Mouse (Mus musculus) brain, embryonic 14.5 days (tissue): ENCODE results near the gene Slc35g3. TPM values are rescaled to one million over a fixed set of nuclear protein-coding genes. Genes with fewer than 3 reads are reported as not detected.

Experiments
- DNase-seq: peaks from one replicate; pipeline ENCODE4 v3.0.0-alpha.2; 2011; ENCODE audit warnings: low read depth
- CTCF ChIP-seq: fragments of 200-500 bp; IDR thresholded peaks from 2 replicates; pipeline ENCODE4 v1.5.1; 2012; ENCODE audit warnings: inconsistent platforms, mild to moderate bottlenecking, moderate library complexity, borderline replicate concordance; ENCODE audit not compliant: insufficient read depth, insufficient read length; ENCODE audit errors: extremely low read depth
- POLR2A ChIP-seq: fragments of 200-500 bp; IDR thresholded peaks from 2 replicates; pipeline ENCODE4 v1.6.1; 2012; ENCODE audit warnings: mild to moderate bottlenecking, inconsistent platforms, borderline replicate concordance; ENCODE audit not compliant: poor library complexity, insufficient read depth, insufficient read length, severe bottlenecking; ENCODE audit errors: extremely low read depth
- polyA plus RNA-seq: library from polyadenylated mRNA; depleted of rRNA; stranded (reverse); fragments of >200 nt; gene quantifications from 2 replicates; pipeline ENCODE4 v1.2.3, GENCODE M21; 2012; rRNA removed

The Slc35g3 gene
- 0.68 and 1.1 TPM in 2 replicates for polyA plus RNA-seq

GRCm38 (mm10) chr11:69761868-69762267 is at the start of gene Slc35g3:
Gene Slc35g3 (minus strand): TSS chr11:69761968.
- DNase-seq: no peak
- no peak for TF ChIP-seq POLR2A

GRCm38 (mm10) chr11:69810280-69810679 is 48.5 kb upstream of the Slc35g3 start:
- no peak for TF ChIP-seq POLR2A
- TF ChIP-seq CTCF: no peak
- no peak for DNase-seq

- no peak for TF ChIP-seq POLR2A
- no peak for TF ChIP-seq CTCF
- DNase-seq: no peak
These were observed 45.9 kb upstream of the Slc35g3 start for GRCm38 (mm10) chr11:69807641-69808040.

GRCm38 (mm10) chr11:69806378-69806777 is 44.6 kb upstream of the Slc35g3 start:
- DNase-seq: no peak
- TF ChIP-seq CTCF (no peak), POLR2A (no peak)

GRCm38 (mm10) chr11:69804972-69805909 is 43.5 kb upstream of the Slc35g3 start, which contains the start of gene Tmem102:
Gene Tmem102 (minus strand): TSS chr11:69805624.
- no peak for DNase-seq
- TF ChIP-seq CTCF: no peak
- no peak for TF ChIP-seq POLR2A

- DNase-seq: peak; percentile 14
- TF ChIP-seq CTCF (no peak), POLR2A (no peak)
These were observed 42.8 kb upstream of the Slc35g3 start for GRCm38 (mm10) chr11:69804652-69804940.

- DNase-seq: peak; percentile 84
- TF ChIP-seq POLR2A (no peak), CTCF (peak; percentile 56)
These were observed 42.3 kb upstream of the Slc35g3 start for GRCm38 (mm10) chr11:69803786-69804651.

GRCm38 (mm10) chr11:69803328-69803727 is 41.6 kb upstream of the Slc35g3 start:
- no peak for DNase-seq
- TF ChIP-seq POLR2A: no peak
- no peak for TF ChIP-seq CTCF

- peak; percentile 91 for DNase-seq
- no peak for TF ChIP-seq CTCF
- 0 out of 2 replicates have a peak, but pooled peaks have one; percentile 27 for TF ChIP-seq POLR2A
These were observed 40.9 kb upstream of the Slc35g3 start for GRCm38 (mm10) chr11:69802648-69803105.

GRCm38 (mm10) chr11:69801379-69801977 is 39.7 kb upstream of the Slc35g3 start, which contains the start of gene Fgf11:
Gene Fgf11 (minus strand): TSS chr11:69801857.
- TF ChIP-seq POLR2A: no peak
- no peak for TF ChIP-seq CTCF
- no peak for DNase-seq

- TF ChIP-seq POLR2A (0 out of 2 replicates have a peak, but pooled peaks have one; percentile 11), CTCF (no peak)
- DNase-seq: peak; percentile 96
These were observed 38.8 kb upstream of the Slc35g3 start for GRCm38 (mm10) chr11:69800392-69801197.

- DNase-seq: no peak
- no peak for TF ChIP-seq CTCF
- TF ChIP-seq POLR2A: no peak
These were observed 38.3 kb upstream of the Slc35g3 start for GRCm38 (mm10) chr11:69800138-69800391.
